Mouse (Mus musculus) olfactory bulb, adult 2 months (tissue): ENCODE measurements around the gene Clcn5.

Experiments used
- CTCF ChIP-seq: fragments of 200-500 bp; IDR thresholded peaks from 2 replicates; pipeline ENCODE4 v1.5.1; 2012; ENCODE audit warnings: low read depth, mild to moderate bottlenecking, low read length, moderate library complexity; ENCODE audit not compliant: insufficient read depth
- POLR2A ChIP-seq: fragments of 200-500 bp; IDR thresholded peaks from 2 replicates; pipeline ENCODE4 v1.6.1; 2012; ENCODE audit warnings: mild to moderate bottlenecking, low read depth, low read length, moderate library complexity; ENCODE audit not compliant: insufficient read depth

GRCm38 (mm10) chrX:7288976-7289375 lies 30.2 kb downstream of the Clcn5 start:
- TF ChIP-seq CTCF = no peak
- TF ChIP-seq POLR2A = no peak
